Mouse (Mus musculus) MEL (cell line): ENCODE measurements around the gene Pard3b.

Experiments used
- CHD2 ChIP-seq: IDR thresholded peaks from 2 replicates; pipeline ENCODE4 v1.6.1; 2011; ENCODE audit warnings: low read length, improper control_type of control experiment
- CTCF ChIP-seq, 3 experiments: IDR thresholded peaks in 2 of 3; conservative IDR thresholded peaks in 1 of 3; 2 replicates each; pipeline ENCODE4 v1.5.1; 2011 to 2012; ENCODE audit warnings: low read length in 3 of 3, low read depth in 2 of 3, mild to moderate bottlenecking in 2 of 3, improper control_type of control experiment in 1 of 3, inconsistent platforms in 1 of 3, mixed read lengths in 1 of 3, moderate library complexity in 1 of 3; ENCODE audit not compliant: control insufficient read depth in 1 of 3, insufficient read depth in 1 of 3, poor library complexity in 1 of 3, severe bottlenecking in 1 of 3
- HCFC1 ChIP-seq: IDR thresholded peaks from 2 replicates; pipeline ENCODE4 v1.6.1; 2012; ENCODE audit warnings: low read depth, mild to moderate bottlenecking, inconsistent platforms, low read length, improper control_type of control experiment, moderate library complexity
- MAFK ChIP-seq: IDR thresholded peaks from 2 replicates; pipeline ENCODE4 v1.6.1; 2011; ENCODE audit warnings: low read depth, mild to moderate bottlenecking, low read length, improper control_type of control experiment, borderline replicate concordance
- MAX ChIP-seq: IDR thresholded peaks from 2 replicates; pipeline ENCODE4 v1.6.1; 2011; ENCODE audit warnings: low read length, improper control_type of control experiment
- MEF2A ChIP-seq: IDR thresholded peaks from 2 replicates; pipeline ENCODE4 v1.6.1; 2014; ENCODE audit warnings: low read depth, mild to moderate bottlenecking, inconsistent platforms, low read length, improper control_type of control experiment; ENCODE audit not compliant: poor library complexity, insufficient replicate concordance, severe bottlenecking; ENCODE audit errors: extremely low read depth
- MYC ChIP-seq: IDR thresholded peaks from 2 replicates; pipeline ENCODE4 v1.6.1; 2011; ENCODE audit warnings: low read depth, mild to moderate bottlenecking, low read length, improper control_type of control experiment, moderate library complexity
- SMC3 ChIP-seq: IDR thresholded peaks from 2 replicates; pipeline ENCODE4 v1.6.1; 2011; ENCODE audit warnings: low read depth, low read length, improper control_type of control experiment
- TAL1 ChIP-seq: IDR thresholded peaks from 2 replicates; pipeline ENCODE4 v1.6.1; 2012; ENCODE audit warnings: mild to moderate bottlenecking, inconsistent platforms, low read length, moderate library complexity, mixed read lengths
- TBP ChIP-seq: IDR thresholded peaks from 2 replicates; pipeline ENCODE4 v1.8.0; 2011; ENCODE audit warnings: low read depth, low read length, improper control_type of control experiment
- ZMIZ1 ChIP-seq: IDR thresholded peaks from 2 replicates; pipeline ENCODE4 v1.6.1; 2012; ENCODE audit warnings: low read depth, mild to moderate bottlenecking, inconsistent platforms, low read length, improper control_type of control experiment, moderate library complexity

DNA sequence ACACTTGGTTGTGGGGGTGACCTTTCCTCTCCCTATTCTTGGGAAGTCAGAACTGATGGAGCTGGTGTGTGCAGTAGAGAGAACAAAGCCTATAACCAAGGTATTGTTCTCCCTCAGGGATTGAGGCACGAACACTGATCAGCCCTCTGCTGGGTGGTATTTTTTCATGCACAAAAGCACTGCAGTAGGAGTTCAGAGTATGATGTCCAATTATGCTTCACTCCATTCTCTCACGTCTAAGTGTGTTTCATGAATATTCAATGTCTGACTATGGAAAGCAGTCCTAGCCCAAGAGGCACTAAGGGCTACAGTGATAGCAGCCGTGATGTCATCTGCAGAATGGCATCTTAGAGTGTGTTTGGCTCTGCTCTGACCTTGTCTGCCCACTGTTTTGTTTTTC lies 359.1 kb downstream of the Pard3b start:
- TF ChIP-seq CTCF (IDR thresholded peaks at IDR 0.05 in 2 of 3, conservative IDR thresholded peaks at IDR 0.05 in 1 of 3; ENCODE audit: control insufficient read depth in 1 of 3, insufficient read depth in 1 of 3, low read depth in 2 of 3, low read length in 3 of 3, poor library complexity in 1 of 3, severe bottlenecking in 1 of 3) (no peak), ZMIZ1 (no peak), TAL1 (no peak), MYC (no peak), MAX (no peak), HCFC1 (no peak), MAFK (no peak), CHD2 (no peak), MEF2A (no peak), TBP (no peak), SMC3 (no peak)
